Mouse (Mus musculus) stomach, embryonic 14.5 days (tissue): ENCODE measurements at regions not wholly inside any gene's neighbourhood (a gene's known extent, or its start where the extent isn't known, plus 50 kb on each side); places are given as distances from the start of the nearest gene placed in this dataset.

Experiments used
- ATAC-seq: fragments of 200-750 bp; cut with Nextera tagmentation; 2 replicates; pipeline ENCODE4 v1.8.0; 2017; ENCODE audit warnings: low read depth, moderate TSS enrichment; ENCODE audit not compliant: insufficient number of reproducible peaks, insufficient read depth, low FRiP score
- H3K27ac ChIP-seq: fragments of 300-500 bp; sonication (generic); 2 replicates; pipeline ENCODE4 v1.5.1; 2014; ENCODE audit warnings: mild to moderate bottlenecking, low read length, moderate library complexity, mixed read lengths
- H3K27me3 ChIP-seq: fragments of 300-500 bp; sonication (generic); 2 replicates; pipeline ENCODE4 v1.6.1; 2014; ENCODE audit warnings: low read length, control low read depth, mixed read lengths; ENCODE audit not compliant: control insufficient read depth, insufficient read depth
- H3K36me3 ChIP-seq: fragments of 300-500 bp; sonication (generic); 2 replicates; pipeline ENCODE4 v1.6.1; 2014; ENCODE audit warnings: mild to moderate bottlenecking, control low read depth, low read length, moderate library complexity, mixed read lengths; ENCODE audit not compliant: control insufficient read depth, insufficient read depth
- H3K4me1 ChIP-seq: fragments of 300-500 bp; sonication (generic); 2 replicates; pipeline ENCODE4 v1.6.1; 2014; ENCODE audit warnings: low read length, control low read depth, mixed read lengths; ENCODE audit not compliant: control insufficient read depth, insufficient read depth
- H3K4me2 ChIP-seq: fragments of 300-500 bp; sonication (generic); replicated peaks from 2 replicates; pipeline ENCODE4 v1.6.1; 2014; ENCODE audit warnings: low read depth, low read length, control low read depth
- H3K4me3 ChIP-seq: fragments of 300-500 bp; sonication (generic); 2 replicates; pipeline ENCODE4 v1.5.1; 2014; ENCODE audit warnings: low read depth, low read length, control low read depth
- H3K9ac ChIP-seq: fragments of 300-500 bp; sonication (generic); replicated peaks from 2 replicates; pipeline ENCODE4 v1.6.1; 2014; ENCODE audit warnings: low read depth, mild to moderate bottlenecking, control low read depth, low read length, moderate library complexity, mixed read lengths
- H3K9me3 ChIP-seq: fragments of 300-500 bp; sonication (generic); 2 replicates; pipeline ENCODE4 v1.6.1; 2016; ENCODE audit warnings: low read depth, low read length, control low read depth; ENCODE audit not compliant: control insufficient read depth
- WGBS: fragments of 180-500 bp; shearing (Covaris S2); extraction: QIAGEN DNeasy Blood & Tissue Kit; methylation state at CpG from one replicate; pipeline ENCODE4 v1.1.7; 2014; 5-methylcytosine and 5-hydroxymethylcytosine counted together

GRCm38 (mm10) chr19:26339120-26339519 is 265.7 kb upstream of the Smarca2 start:
- no peak for ATAC-seq

GRCm38 (mm10) chr19:26340155-26340554 is 264.7 kb upstream of the Smarca2 start:
- Histone ChIP-seq H3K4me2 (no peak overlapping the region), H3K9me3 (no peaks in the 10 kb centered on the region), H3K9ac (no peak overlapping the region), H3K4me3 (no peak overlapping the region), H3K27ac (no peak overlapping the region), H3K27me3 (no peaks in the 10 kb centered on the region), H3K4me1 (no peaks in the 10 kb centered on the region), H3K36me3 (no peaks in the 10 kb centered on the region)
- no peak for ATAC-seq
- 58% methylated on average over 3 of the region's 3 CpGs for WGBS

More at GRCm38 (mm10) chr19:26339120-26339519, 265.7 kb upstream of the Smarca2 start:
- whole genome bisulfite sequencing: 92% methylated on average over 4 of the region's 4 CpGs
- H3K9me3 ChIP-seq: no peaks in the 10 kb centered on the region
- H3K4me2 ChIP-seq: no peak overlapping the region
- no peak overlapping the region for H3K9ac ChIP-seq
- no peaks in the 10 kb centered on the region for H3K27me3 ChIP-seq
- H3K4me1 ChIP-seq: no peaks in the 10 kb centered on the region
- H3K27ac ChIP-seq: no peak overlapping the region
- H3K4me3 ChIP-seq: no peak overlapping the region
- H3K36me3 ChIP-seq: no peaks in the 10 kb centered on the region

GRCm38 (mm10) chr19:26355054-26355453 is 249.8 kb upstream of the Smarca2 start:
- Histone ChIP-seq H3K4me3 (no peak overlapping the region), H3K27me3 (no peaks in the 10 kb centered on the region), H3K9ac (no peak overlapping the region), H3K36me3 (no peaks in the 10 kb centered on the region), H3K9me3 (no peaks in the 10 kb centered on the region), H3K4me1 (no peaks in the 10 kb centered on the region), H3K27ac (no peak overlapping the region), H3K4me2 (no peak overlapping the region)
- 77% methylated on average over 7 of the region's 7 CpGs for WGBS
- no peak for ATAC-seq

DNA sequence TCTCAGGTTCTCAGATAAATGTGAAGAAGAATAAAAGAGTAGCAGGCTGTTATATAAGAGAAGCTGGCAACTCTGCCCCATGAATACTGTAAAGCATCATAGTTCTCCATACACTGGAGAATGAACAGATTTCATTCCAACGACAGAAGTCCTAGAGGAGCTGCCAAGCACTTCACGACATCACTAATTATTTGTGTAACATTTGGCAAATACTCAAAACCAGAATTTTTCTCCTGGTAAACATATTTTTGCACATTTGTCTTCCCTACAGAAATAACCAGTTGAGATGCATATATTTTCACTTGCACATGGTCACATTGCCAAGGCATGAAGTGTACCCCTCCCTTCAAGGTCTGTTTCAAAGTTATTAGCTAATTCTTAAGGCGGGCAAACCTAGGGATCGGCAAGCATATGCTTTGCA is 220.9 kb upstream of the Smarca2 start:
- Histone ChIP-seq H3K27ac (no peak overlapping the region), H3K9ac (no peak overlapping the region), H3K4me2 (no peak overlapping the region), H3K36me3 (no peaks in the 10 kb centered on the region), H3K9me3 (no peaks in the 10 kb centered on the region), H3K27me3 (no peaks in the 10 kb centered on the region), H3K4me3 (no peak overlapping the region), H3K4me1 (no peaks in the 10 kb centered on the region)
- WGBS: 79% methylated on average over 4 of the region's 4 CpGs
- no peak for ATAC-seq

DNA sequence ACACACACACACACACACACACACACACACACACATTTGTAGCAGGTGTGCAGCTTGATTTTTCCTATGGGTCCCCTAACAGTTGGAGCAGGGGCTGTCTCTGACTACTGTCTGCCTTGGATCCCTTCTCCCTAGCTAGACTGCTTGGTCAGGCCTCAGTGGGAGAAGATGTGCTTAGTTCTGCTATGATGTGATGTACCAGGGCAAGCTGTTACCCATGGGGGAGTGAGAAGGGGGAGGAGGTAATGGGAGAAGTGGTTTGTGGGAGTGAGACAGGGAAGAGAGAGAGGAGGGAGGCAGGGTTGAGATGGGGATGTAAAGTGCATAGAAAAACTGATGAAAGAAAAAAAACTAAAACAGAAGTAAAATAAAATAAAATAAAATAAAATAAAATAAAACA is 218.8 kb upstream of the Smarca2 start:
- no peaks in the 10 kb centered on the region for H3K4me1 ChIP-seq
- no peak overlapping the region for H3K27ac ChIP-seq
- no peak overlapping the region for H3K9ac ChIP-seq
- H3K27me3 ChIP-seq: no peaks in the 10 kb centered on the region
- H3K4me2 ChIP-seq: no peak overlapping the region
- ATAC-seq: no peak
- no peaks in the 10 kb centered on the region for H3K36me3 ChIP-seq
- H3K4me3 ChIP-seq: no peak overlapping the region
- no peaks in the 10 kb centered on the region for H3K9me3 ChIP-seq

- no peak overlapping the region for H3K9ac ChIP-seq
- H3K27ac ChIP-seq: no peak overlapping the region
- no peaks in the 10 kb centered on the region for H3K4me1 ChIP-seq
- no peaks in the 10 kb centered on the region for H3K9me3 ChIP-seq
- no peak for ATAC-seq
- no peaks in the 10 kb centered on the region for H3K36me3 ChIP-seq
- H3K4me2 ChIP-seq: no peak overlapping the region
- no peaks in the 10 kb centered on the region for H3K27me3 ChIP-seq
- WGBS: 87% methylated on average over 2 of the region's 2 CpGs
- no peak overlapping the region for H3K4me3 ChIP-seq
Observed at GRCm38 (mm10) chr19:26412684-26413083, 192.2 kb upstream of the Smarca2 start.

DNA sequence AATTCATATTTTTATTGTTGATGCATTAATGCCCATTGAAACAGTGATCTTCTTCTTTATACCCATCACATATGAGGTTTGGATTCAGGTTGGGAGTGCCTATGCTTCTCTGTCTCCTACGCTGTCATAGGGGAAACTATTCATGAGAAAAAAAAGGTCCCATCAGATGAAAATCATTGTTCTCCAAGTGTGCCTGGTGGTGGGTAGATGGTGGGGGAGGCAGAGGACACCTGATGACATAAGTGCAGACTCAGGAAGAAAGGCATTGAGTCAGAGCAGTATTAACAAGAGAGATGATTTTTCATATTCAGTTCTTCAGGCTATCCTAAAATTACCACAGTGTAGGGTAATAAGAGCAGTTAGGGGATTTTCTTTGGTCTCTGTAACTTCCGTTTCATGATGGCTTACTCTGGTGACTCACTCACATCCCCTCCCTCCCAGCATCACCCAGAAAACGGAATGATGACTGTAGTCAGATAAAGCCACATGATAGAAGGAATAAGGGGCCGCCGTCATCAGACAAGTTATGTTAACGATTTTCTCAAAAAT is 190.3 kb upstream of the Smarca2 start:
- Histone ChIP-seq H3K27me3 (no peaks in the 10 kb centered on the region), H3K36me3 (no peaks in the 10 kb centered on the region), H3K9me3 (no peaks in the 10 kb centered on the region), H3K4me3 (no peak overlapping the region), H3K4me2 (no peak overlapping the region), H3K27ac (no peak overlapping the region), H3K4me1 (no peaks in the 10 kb centered on the region), H3K9ac (no peak overlapping the region)
- no peak for ATAC-seq
- 82% methylated on average over 6 of the region's 6 CpGs for WGBS

GRCm38 (mm10) chr19:26419781-26420180 is 185.1 kb upstream of the Smarca2 start:
- no peak overlapping the region for H3K4me3 ChIP-seq
- H3K27me3 ChIP-seq: no peaks in the 10 kb centered on the region
- 74% methylated on average over 2 of the region's 2 CpGs for WGBS
- no peaks in the 10 kb centered on the region for H3K36me3 ChIP-seq
- no peak for ATAC-seq
- no peak overlapping the region for H3K9ac ChIP-seq
- no peaks in the 10 kb centered on the region for H3K4me1 ChIP-seq
- H3K9me3 ChIP-seq: no peaks in the 10 kb centered on the region
- H3K4me2 ChIP-seq: no peak overlapping the region
- no peak overlapping the region for H3K27ac ChIP-seq

- Histone ChIP-seq H3K4me1 (no peaks in the 10 kb centered on the region), H3K9me3 (no peaks in the 10 kb centered on the region), H3K9ac (no peak overlapping the region), H3K27me3 (no peaks in the 10 kb centered on the region), H3K27ac (no peak overlapping the region), H3K36me3 (no peaks in the 10 kb centered on the region), H3K4me3 (no peak overlapping the region), H3K4me2 (no peak overlapping the region)
- 66% methylated on average over 2 of the region's 2 CpGs for WGBS
- ATAC-seq: no peak
Observed at GRCm38 (mm10) chr19:26439163-26439562, 165.7 kb upstream of the Smarca2 start.
